Mouse (Mus musculus) liver, postnatal 0 days (tissue): ENCODE results near the gene Agtpbp1. TPM values are rescaled to one million over a fixed set of nuclear protein-coding genes. Genes with fewer than 3 reads are reported as not detected.

ENCODE experiments used
- ATAC-seq: fragments of 200-750 bp; cut with Nextera tagmentation; 2 replicates; pipeline ENCODE4 v1.8.0; 2017; ENCODE audit warnings: mild to moderate bottlenecking, moderate library complexity
- DNase-seq: peaks from one replicate; pipeline ENCODE4 v3.0.0-alpha.2; 2016
- H3K27ac ChIP-seq: fragments of 300-500 bp; sonication (generic); 2 replicates; pipeline ENCODE4 v1.5.1; 2014; ENCODE audit warnings: antibody characterized with exemption, moderate library complexity, mild to moderate bottlenecking, low read depth
- H3K27me3 ChIP-seq: fragments of 300-500 bp; sonication (generic); 2 replicates; pipeline ENCODE4 v1.6.1; 2014; ENCODE audit warnings: low read length, control low read depth, mixed read lengths; ENCODE audit not compliant: insufficient read depth
- H3K36me3 ChIP-seq: fragments of 300-500 bp; sonication (generic); replicated peaks from 2 replicates; pipeline ENCODE4 v1.6.1; 2014; ENCODE audit warnings: mild to moderate bottlenecking, control low read depth, low read length, moderate library complexity, mixed read lengths; ENCODE audit not compliant: insufficient read depth
- H3K4me1 ChIP-seq: fragments of 300-500 bp; sonication (generic); 2 replicates; pipeline ENCODE4 v1.6.1; 2014; ENCODE audit warnings: antibody characterized with exemption, mild to moderate bottlenecking, control low read depth; ENCODE audit not compliant: insufficient read depth
- H3K4me2 ChIP-seq: fragments of 300-500 bp; sonication (generic); 2 replicates; pipeline ENCODE4 v1.6.1; 2014; ENCODE audit warnings: low read depth, mild to moderate bottlenecking, low read length, moderate library complexity, mixed read lengths
- H3K4me3 ChIP-seq: fragments of 300-500 bp; sonication (generic); 2 replicates; pipeline ENCODE4 v1.5.1; 2014; ENCODE audit warnings: low read depth, low read length
- H3K9ac ChIP-seq: fragments of 300-500 bp; sonication (generic); replicated peaks from 2 replicates; pipeline ENCODE4 v1.6.1; 2014; ENCODE audit warnings: mild to moderate bottlenecking, moderate library complexity
- H3K9me3 ChIP-seq: fragments of 300-500 bp; sonication (generic); 2 replicates; pipeline ENCODE4 v1.6.1; 2016; ENCODE audit warnings: mild to moderate bottlenecking, control low read depth, low read length, mixed read lengths
- CTCF ChIP-seq: sonication (generic); IDR thresholded peaks from 2 replicates; pipeline ENCODE4 v1.5.1; 2016; ENCODE audit warnings: antibody characterized with exemption, low read depth
- EP300 ChIP-seq: IDR thresholded peaks from 2 replicates; pipeline ENCODE4 v1.6.1; 2016; ENCODE audit warnings: antibody characterized with exemption, low read depth, mild to moderate bottlenecking
- WGBS: fragments of 180-500 bp; shearing (Covaris S2); extraction: QIAGEN DNeasy Blood & Tissue Kit; methylation state at CpG from one replicate; pipeline ENCODE4 v1.1.7; 2014; ENCODE audit not compliant: insufficient replicate concordance; 5-methylcytosine and 5-hydroxymethylcytosine counted together
- polyA plus RNA-seq: library from polyadenylated mRNA; unstranded; fragments of >200 nt; fragmentation: Nextera tagmentation; extraction: Ambion mirVana; gene quantifications from 2 replicates; pipeline ENCODE4 v1.2.1, GENCODE M21; 2015

Gene Agtpbp1
- polyA plus RNA-seq, 1 experiment from 2014 or later = 6.4 TPM

- no peaks in the 10 kb centered on the region for H3K27me3 ChIP-seq
- H3K9me3 ChIP-seq = no peaks in the 10 kb centered on the region
- peaks cover 2% of the 10 kb centered on the region; the same call in 1 of the 2 replicates for H3K4me1 ChIP-seq
- no peak for TF ChIP-seq EP300
- TF ChIP-seq CTCF = no peak
- DNase-seq (no peak), ATAC-seq (no peak)
- no peak overlapping the region for H3K27ac ChIP-seq
- no peak overlapping the region for H3K4me3 ChIP-seq
- H3K36me3 ChIP-seq = peaks cover 12% of the 10 kb centered on the region; the same call in 1 of the 2 replicates
- H3K4me2 ChIP-seq = no peak overlapping the region
- no peak overlapping the region for H3K9ac ChIP-seq
- 88% methylated on average over 4 of the region's 4 CpGs for WGBS
Measured at GRCm38 (mm10) chr13:59505867-59506266, 79.2 kb downstream of the Agtpbp1 start.

GRCm38 (mm10) chr13:59503581-59503980 lies 81.4 kb downstream of the Agtpbp1 start:
- DNase-seq = no peak
- Histone ChIP-seq H3K27ac (no peak overlapping the region), H3K36me3 (peaks cover 20% of the 10 kb centered on the region; the same call in 1 of the 2 replicates), H3K4me1 (peaks cover 4% of the 10 kb centered on the region; the same call in 1 of the 2 replicates), H3K4me3 (no peak overlapping the region), H3K9ac (no peak overlapping the region), H3K9me3 (no peaks in the 10 kb centered on the region), H3K27me3 (no peaks in the 10 kb centered on the region), H3K4me2 (no peak overlapping the region)
- 75% methylated on average over 4 of the region's 4 CpGs for WGBS
- ATAC-seq = no peak
- TF ChIP-seq EP300 (no peak), CTCF (no peak)

- ATAC-seq = no peak
- WGBS = 88% methylated on average over 6 of the region's 6 CpGs
- H3K4me1 ChIP-seq = peaks cover 11% of the 10 kb centered on the region
- no peak overlapping the region for H3K27ac ChIP-seq
- TF ChIP-seq CTCF = no peak
- no peak for TF ChIP-seq EP300
- no peak overlapping the region for H3K9ac ChIP-seq
- H3K9me3 ChIP-seq = no peaks in the 10 kb centered on the region
- H3K27me3 ChIP-seq = no peaks in the 10 kb centered on the region
- peaks cover 16% of the 10 kb centered on the region; the same call in 1 of the 2 replicates for H3K36me3 ChIP-seq
- H3K4me3 ChIP-seq = no peak overlapping the region
- H3K4me2 ChIP-seq = no peak overlapping the region
- DNase-seq = no peak
Measured at GRCm38 (mm10) chr13:59499831-59500230, 85.2 kb downstream of the Agtpbp1 start.

- DNase-seq (no peak), ATAC-seq (no peak)
- H3K4me3 ChIP-seq = no peak overlapping the region
- WGBS = 87% methylated on average over 2 of the region's 2 CpGs
- H3K36me3 ChIP-seq = peaks cover 12% of the 10 kb centered on the region; the same call in 1 of the 2 replicates
- no peak overlapping the region for H3K9ac ChIP-seq
- no peak overlapping the region for H3K4me2 ChIP-seq
- no peak for TF ChIP-seq EP300
- no peak for TF ChIP-seq CTCF
- no peaks in the 10 kb centered on the region for H3K27me3 ChIP-seq
- no peaks in the 10 kb centered on the region for H3K9me3 ChIP-seq
- no peak overlapping the region for H3K27ac ChIP-seq
- peaks cover 11% of the 10 kb centered on the region for H3K4me1 ChIP-seq
Measured at GRCm38 (mm10) chr13:59499374-59499773, 85.7 kb downstream of the Agtpbp1 start.

- peaks cover 12% of the 10 kb centered on the region; the same call in 1 of the 2 replicates for H3K36me3 ChIP-seq
- WGBS = 60% methylated on average over 5 of the region's 5 CpGs
- H3K9ac ChIP-seq = no peak overlapping the region
- no peak for DNase-seq
- H3K9me3 ChIP-seq = no peaks in the 10 kb centered on the region
- H3K4me1 ChIP-seq = peaks cover 9% of the 10 kb centered on the region; the same call in 1 of the 2 replicates
- peak; percentile 72 for ATAC-seq
- no peak overlapping the region for H3K4me2 ChIP-seq
- H3K4me3 ChIP-seq = no peak overlapping the region
- no peaks in the 10 kb centered on the region for H3K27me3 ChIP-seq
- 0 out of 2 replicates have a peak overlapping the region, but pooled peaks have one; percentile 34 for H3K27ac ChIP-seq
- TF ChIP-seq EP300 = no peak
- no peak for TF ChIP-seq CTCF
Measured at GRCm38 (mm10) chr13:59498191-59498590, 86.8 kb downstream of the Agtpbp1 start.

GRCm38 (mm10) chr13:59495839-59496238 lies 89.2 kb downstream of the Agtpbp1 start:
- no peak overlapping the region for H3K9ac ChIP-seq
- no peak for ATAC-seq
- H3K4me1 ChIP-seq = peaks cover 9% of the 10 kb centered on the region; the same call in 1 of the 2 replicates
- 54% methylated on average over 8 of the region's 8 CpGs for WGBS
- H3K4me2 ChIP-seq = no peak overlapping the region
- TF ChIP-seq EP300 (no peak), CTCF (no peak)
- no peaks in the 10 kb centered on the region for H3K9me3 ChIP-seq
- no peak overlapping the region for H3K4me3 ChIP-seq
- H3K36me3 ChIP-seq = peaks cover 12% of the 10 kb centered on the region; the same call in 1 of the 2 replicates
- H3K27ac ChIP-seq = no peak overlapping the region
- DNase-seq = no peak
- H3K27me3 ChIP-seq = no peaks in the 10 kb centered on the region
